Mouse (Mus musculus): ENCODE data around the gene Myh7b.

The Myh7b gene

DNA sequence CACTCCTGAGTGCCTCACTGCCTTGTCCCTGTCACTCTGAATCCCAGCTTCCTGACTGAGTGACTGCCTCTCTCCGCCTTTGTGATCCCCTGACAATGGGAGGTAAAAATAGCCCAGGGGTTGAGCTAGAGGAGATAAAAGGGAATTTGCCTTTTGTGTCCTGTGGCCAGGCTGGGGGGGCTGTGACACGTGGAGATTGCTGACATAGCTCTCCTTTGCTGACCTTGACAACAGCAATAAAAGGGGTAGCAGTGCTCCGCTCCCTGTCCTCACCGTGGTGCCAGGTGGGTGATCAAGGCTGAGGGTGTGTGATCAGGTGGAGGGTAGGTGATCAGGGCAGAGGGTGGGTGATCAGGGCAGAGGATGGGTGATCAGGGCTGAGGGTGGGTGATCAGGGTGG is at the start of gene Myh7b:
Gene Myh7b (plus strand): TSS at position 235 of the 400 bp plus-strand sequence.
- DNase-seq: no peak

GRCm38 (mm10) chr2:155562209-155562608 is 48.8 kb upstream of the Myh7b start:
- no peak for DNase-seq

GRCm38 (mm10) chr2:155562934-155563333 is 48.1 kb upstream of the Myh7b start:
- DNase-seq: no peak

- no peak for DNase-seq
These were observed 43.3 kb upstream of the Myh7b start for GRCm38 (mm10) chr2:155567751-155568150.

- DNase-seq: no peak
These were observed 41.7 kb upstream of the Myh7b start for GRCm38 (mm10) chr2:155569223-155569807.

DNA sequence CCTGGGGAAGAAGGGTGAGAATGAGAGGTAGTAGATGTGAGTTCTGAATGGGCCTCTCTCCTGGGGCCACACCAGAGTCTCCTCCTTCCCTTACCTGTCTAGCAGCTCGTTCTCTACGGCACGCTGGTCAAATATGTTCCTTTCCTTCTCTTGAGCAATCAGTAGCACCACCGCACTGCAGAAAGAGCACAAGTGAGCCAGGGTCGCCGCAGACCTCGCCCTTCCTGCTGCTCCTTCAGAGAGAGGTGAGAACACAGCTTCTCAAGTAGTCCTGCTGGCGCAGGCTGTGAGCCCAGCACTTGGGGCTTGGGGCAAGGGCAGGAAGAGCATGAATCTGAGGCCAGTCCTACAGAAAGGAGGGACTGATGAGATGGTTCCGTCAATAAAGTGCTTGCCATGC is 38.0 kb upstream of the Myh7b start:
- no peak for DNase-seq

GRCm38 (mm10) chr2:155573996-155574395 is 37.0 kb upstream of the Myh7b start:
- DNase-seq: no peak

GRCm38 (mm10) chr2:155574700-155575099 is 36.3 kb upstream of the Myh7b start:
- peak; percentile 71 to 82 for DNase-seq

GRCm38 (mm10) chr2:155576656-155577055 is 34.4 kb upstream of the Myh7b start:
- DNase-seq: no peak

DNA sequence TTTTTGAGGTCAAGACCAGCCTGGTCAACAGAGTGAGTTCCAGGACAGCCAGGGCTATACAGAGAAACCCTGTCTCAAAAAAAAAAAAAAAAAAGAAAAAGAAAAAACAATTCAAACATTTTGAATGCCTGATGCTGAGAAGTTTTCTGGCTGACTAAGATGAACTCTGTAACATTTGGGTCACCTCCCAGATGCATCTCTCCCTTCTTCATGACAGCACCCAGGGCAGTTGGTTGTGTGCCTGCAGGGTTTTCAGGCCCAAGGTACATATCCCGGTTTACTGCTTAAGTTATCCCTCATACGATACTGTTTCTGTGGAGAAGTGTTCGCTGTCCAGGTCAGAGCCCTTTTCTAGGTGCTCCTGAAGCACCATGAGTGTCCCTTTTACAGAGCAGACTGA is 30.7 kb upstream of the Myh7b start:
- no peak for DNase-seq

GRCm38 (mm10) chr2:155582384-155582995 is 28.5 kb upstream of the Myh7b start:
- DNase-seq: no peak

- no peak for DNase-seq
These were observed 28.0 kb upstream of the Myh7b start for GRCm38 (mm10) chr2:155582996-155583395.

GRCm38 (mm10) chr2:155583927-155584530 is 27.0 kb upstream of the Myh7b start:
- DNase-seq: peak; percentile 68 to 84

GRCm38 (mm10) chr2:155585082-155585481 is 25.9 kb upstream of the Myh7b start:
- no peak for DNase-seq

DNA sequence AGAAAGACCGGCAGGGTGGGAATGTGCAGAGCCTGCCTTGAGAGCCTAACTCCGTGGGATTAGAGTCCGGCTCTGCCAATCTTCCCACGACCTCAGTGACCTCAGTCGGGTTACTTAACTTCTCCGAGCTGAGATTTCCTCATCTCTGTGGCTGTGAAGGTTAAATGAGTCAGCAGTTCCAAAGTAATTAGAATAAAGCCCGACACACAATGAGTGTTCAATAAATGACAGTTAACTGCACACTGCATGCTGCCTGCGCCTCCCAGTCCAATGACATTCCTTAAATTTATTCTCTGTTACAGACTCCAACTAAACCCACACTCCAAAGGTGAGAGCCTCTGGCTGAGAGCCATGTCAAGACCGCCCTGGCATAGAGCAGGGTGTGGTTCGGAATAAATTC is 25.5 kb upstream of the Myh7b start:
- DNase-seq: no peak

- DNase-seq: no peak
These were observed 22.9 kb upstream of the Myh7b start for GRCm38 (mm10) chr2:155588136-155588535.

GRCm38 (mm10) chr2:155589521-155589920 is 21.5 kb upstream of the Myh7b start:
- no peak for DNase-seq

DNA sequence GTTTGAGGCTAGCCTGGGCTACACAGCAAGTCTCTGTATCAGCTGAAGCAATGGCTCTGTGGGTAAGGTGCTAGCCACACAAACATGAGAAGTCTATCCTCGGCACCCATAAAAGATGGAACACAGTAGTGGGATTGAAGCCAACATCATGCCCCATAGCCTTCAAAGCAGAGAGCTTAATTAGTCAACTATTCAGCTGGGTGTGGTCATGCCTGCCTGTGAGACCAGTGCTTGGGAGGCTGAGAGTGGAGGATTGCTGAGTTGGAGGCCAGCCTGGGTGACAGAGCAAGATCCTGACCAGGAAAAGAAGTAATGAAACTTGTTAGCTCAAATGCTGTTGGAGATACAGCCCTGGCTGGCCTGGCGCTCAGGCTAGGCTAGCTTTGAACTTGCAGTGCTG is 20.1 kb upstream of the Myh7b start:
- no peak for DNase-seq

DNA sequence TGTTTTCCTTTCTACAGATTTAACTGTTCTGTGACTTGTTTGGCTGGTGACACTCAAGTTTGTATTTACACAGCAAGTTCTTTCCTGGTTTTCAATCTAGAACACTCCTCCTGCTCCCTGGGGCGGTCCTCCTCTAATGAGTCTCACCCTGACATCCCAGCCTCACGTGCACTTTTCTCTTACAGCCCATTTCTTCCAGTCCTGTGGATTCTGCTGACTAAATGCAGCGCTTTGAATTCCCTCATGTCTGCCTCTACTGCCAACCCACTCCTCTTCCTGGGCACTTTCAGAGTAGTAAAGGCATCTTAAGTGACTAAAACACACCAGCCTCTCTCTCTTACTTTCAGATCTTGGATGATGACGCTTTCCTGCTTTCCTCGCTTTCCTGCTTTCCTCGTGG is 19.3 kb upstream of the Myh7b start:
- no peak for DNase-seq

DNA sequence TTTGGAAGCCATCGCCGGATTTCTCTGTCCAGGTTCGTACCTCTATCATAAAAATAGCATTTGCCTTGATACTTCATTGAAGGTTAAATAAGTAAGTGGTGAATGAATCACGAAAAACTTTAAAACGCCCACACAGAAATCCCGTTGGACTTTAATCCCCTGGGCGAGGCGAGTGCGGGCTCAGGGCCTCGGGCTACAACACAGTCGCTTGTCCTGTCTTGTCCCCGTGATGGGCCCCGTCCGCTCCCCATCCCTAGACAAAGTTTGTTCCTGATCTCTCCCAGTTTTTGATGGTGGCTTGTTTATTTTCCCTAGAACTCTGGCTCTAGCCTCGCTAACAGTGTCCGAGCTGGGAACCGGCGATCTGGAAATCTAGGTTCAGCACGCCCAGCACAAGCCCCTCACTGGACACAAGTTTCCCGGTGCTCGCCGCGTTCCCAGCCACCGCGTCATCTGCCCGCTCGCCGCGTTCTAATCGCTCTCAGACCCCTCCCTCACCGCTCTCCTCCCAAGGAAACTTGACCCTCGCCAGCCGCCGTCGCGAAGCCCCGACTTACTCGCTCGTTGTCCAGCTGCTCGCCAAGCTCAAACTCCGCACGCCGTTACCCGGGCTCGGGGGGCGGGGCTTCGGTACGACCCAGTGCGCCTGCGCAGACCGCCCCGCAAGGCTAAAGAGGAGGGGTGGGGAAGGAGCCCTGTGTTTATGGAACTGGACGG is 18.7 kb upstream of the Myh7b start, which contains the start of gene Gss:
Gene Gss (minus strand): TSS at position 674 of the 717 bp plus-strand sequence.
- peak; percentile 99 to 100 for DNase-seq

GRCm38 (mm10) chr2:155592854-155593283 is 18.1 kb upstream of the Myh7b start:
- no peak for DNase-seq

GRCm38 (mm10) chr2:155595516-155595915 is 15.5 kb upstream of the Myh7b start:
- no peak for DNase-seq

DNA sequence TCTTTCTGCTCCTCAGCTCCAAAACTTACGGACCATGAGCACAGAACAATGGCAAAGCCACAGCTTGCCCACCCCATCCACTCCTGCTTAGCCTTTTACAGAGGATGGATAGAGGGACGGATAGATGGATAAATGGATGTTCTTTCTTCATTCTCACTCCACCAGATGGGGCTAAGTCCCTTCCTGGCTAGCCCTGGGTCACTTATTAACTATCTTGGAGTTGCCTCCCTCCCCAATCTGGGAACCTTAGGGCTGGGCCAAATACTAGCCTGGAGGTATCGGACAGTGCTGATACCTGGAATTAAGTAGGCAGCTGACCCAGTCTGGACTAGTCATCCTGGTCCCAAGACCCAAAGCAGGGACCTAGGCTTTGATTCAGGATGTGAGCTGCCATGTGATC is 7.3 kb upstream of the Myh7b start:
- no peak for DNase-seq

Measured in cerebellum, postnatal 25 days (tissue).